ENCODE assay signal across 8 mouse cellular contexts in genomic region chr7:45079856-45080255, GRCm38 (mm10). TPM values are rescaled to one million over a fixed set of nuclear protein-coding genes. Genes with fewer than 3 reads are reported as not detected.
DNase-seq lines count a peak whose midpoint lies in the region; ATAC-seq lines count a peak whose summit lies in the region.

No protein-coding gene starts in this region.

- ATAC-seq in activated CD4-positive, CD25-positive, alpha-beta regulatory T cell, adult 4 months, result peak; percentile 50
- peak; percentile 49; the same call in 1 of the 2 replicates for ATAC-seq in midbrain, embryonic 11.5 days (ENCODE audit: low FRiP score)

- DNase-seq in cerebellum, postnatal 25 days, result peak; percentile 92 to 94
- DNase-seq in gastrocnemius, adult 18-20 months (ENCODE audit: low spot score), result peak; percentile 92
- peak; percentile 93 for DNase-seq in induced T-regulatory cell, adult 2 months (ENCODE audit: low read depth)
- peak; percentile 85 to 89 for DNase-seq in left cerebral cortex, postnatal 10 days (ENCODE audit: extremely low spot score in 1 of 2, low spot score in 2 of 2)
- DNase-seq in midbrain, embryonic 11.5 days (ENCODE audit: low spot score, missing footprints), result peak; percentile 100
- peak; percentile 70 to 81 for DNase-seq in right cerebral cortex, postnatal 36 days (ENCODE audit: low spot score in 2 of 2)
- DNase-seq in urinary bladder, postnatal 36 days (ENCODE audit: low spot score in 2 of 2), result peak; percentile 81 to 90

- H3K36me3 ChIP-seq in midbrain, embryonic 11.5 days (ENCODE audit: control insufficient read depth, insufficient read depth, low read length), result peaks cover 6% of the 10 kb centered on the region; the same call in 1 of the 2 replicates

- intact Hi-C loops in left cerebral cortex, postnatal 10 days (cut with DNase I), result loop anchor here (5.0 kb wide), 2 partner anchors 47 to 117 kb away; partner anchors contain the start of gene Rpl13a

- H3K9ac ChIP-seq in midbrain, embryonic 11.5 days (ENCODE audit: low read length), result no peak overlapping the region

- no peak overlapping the region for H3K4me3 ChIP-seq in midbrain, embryonic 11.5 days (ENCODE audit: low read depth, low read length)

- no peak overlapping the region for H3K27ac ChIP-seq in midbrain, embryonic 11.5 days (ENCODE audit: low read depth, low read length)

- H3K27me3 ChIP-seq in midbrain, embryonic 11.5 days (ENCODE audit: control insufficient read depth, insufficient read depth, low read length), result no peaks in the 10 kb centered on the region

- H3K4me2 ChIP-seq in midbrain, embryonic 11.5 days, result no peak overlapping the region

- no peaks in the 10 kb centered on the region for H3K4me1 ChIP-seq in midbrain, embryonic 11.5 days (ENCODE audit: control insufficient read depth, insufficient read depth, low read length)

- whole genome bisulfite sequencing in midbrain, embryonic 11.5 days, result 3% methylated on average over 10 of the region's 10 CpGs

- H3K9me3 ChIP-seq in midbrain, embryonic 11.5 days (ENCODE audit: control insufficient read depth, low read length), result no peaks in the 10 kb centered on the region

RNA-seq across cellular contexts. Expression of gene Rcn3, which starts 12.2 kb away (rescaled TPM):
- 1 to 10 TPM; 4.7 to 5.4 TPM for polyA plus RNA-seq in activated CD4-positive, CD25-positive, alpha-beta regulatory T cell, adult 4 months (2017; shearing (Covaris generic))
- total RNA-seq in gastrocnemius, adult 18-20 months (2021), result 10 to 100 TPM in 1 of 2 experiments, 1 to 10 TPM in 1; 8.0 to 12.5 TPM
- total RNA-seq in left cerebral cortex, postnatal 10 days (2021), result 1 to 10 TPM; 6.4 to 7.5 TPM
- polyA plus RNA-seq in midbrain, embryonic 11.5 days (2014; fragmentation: Nextera tagmentation; extraction: Ambion mirVana), result 121 and 123 TPM in 2 replicates

RNA-seq across cellular contexts. Expression of gene Prrg2, which starts 17.4 kb away (rescaled TPM):
- 1 to 10 TPM in 1 of 2 experiments, under 1 TPM in 1; 0.41 to 1.2 TPM for polyA plus RNA-seq in activated CD4-positive, CD25-positive, alpha-beta regulatory T cell, adult 4 months (2017; shearing (Covaris generic))
- total RNA-seq in gastrocnemius, adult 18-20 months (2021), result 10 to 100 TPM; 10.2 to 10.4 TPM
- total RNA-seq in left cerebral cortex, postnatal 10 days (2021), result 1 to 10 TPM; 5.3 to 9.0 TPM
- 12.7 and 13.5 TPM in 2 replicates for polyA plus RNA-seq in midbrain, embryonic 11.5 days (2014; fragmentation: Nextera tagmentation; extraction: Ambion mirVana)

RNA-seq across cellular contexts. Expression of gene Nosip, which starts 17.6 kb away (rescaled TPM):
- 100 to 1,000 TPM; 143 to 161 TPM for polyA plus RNA-seq in activated CD4-positive, CD25-positive, alpha-beta regulatory T cell, adult 4 months (2017; shearing (Covaris generic))
- total RNA-seq in gastrocnemius, adult 18-20 months (2021), result 10 to 100 TPM; 27.9 to 28.3 TPM
- total RNA-seq in left cerebral cortex, postnatal 10 days (2021), result 10 to 100 TPM; 50.1 to 52.3 TPM
- polyA plus RNA-seq in midbrain, embryonic 11.5 days (2014; fragmentation: Nextera tagmentation; extraction: Ambion mirVana), result 53.2 and 56.7 TPM in 2 replicates

RNA-seq across cellular contexts. Expression of gene Fcgrt, which starts 23.8 kb away (rescaled TPM):
- polyA plus RNA-seq in activated CD4-positive, CD25-positive, alpha-beta regulatory T cell, adult 4 months (2017; shearing (Covaris generic)), result 1 to 10 TPM in 1 of 2 experiments, under 1 TPM in 1; 0.78 to 1.1 TPM
- 10 to 100 TPM; 27.4 to 29.1 TPM for total RNA-seq in gastrocnemius, adult 18-20 months (2021)
- 10 to 100 TPM; 16.5 to 18.7 TPM for total RNA-seq in left cerebral cortex, postnatal 10 days (2021)
- polyA plus RNA-seq in midbrain, embryonic 11.5 days (2014; fragmentation: Nextera tagmentation; extraction: Ambion mirVana), result 16.1 and 18.3 TPM in 2 replicates

RNA-seq across cellular contexts. Expression of gene Prr12, which starts 27.2 kb away (rescaled TPM):
- 10 to 100 TPM in 1 of 2 experiments, 1 to 10 TPM in 1; 9.5 to 11.4 TPM for polyA plus RNA-seq in activated CD4-positive, CD25-positive, alpha-beta regulatory T cell, adult 4 months (2017; shearing (Covaris generic))
- 10 to 100 TPM; 13.1 to 16.0 TPM for total RNA-seq in gastrocnemius, adult 18-20 months (2021)
- total RNA-seq in left cerebral cortex, postnatal 10 days (2021), result 10 to 100 TPM; 67.4 to 68.0 TPM
- 9.6 and 12.2 TPM in 2 replicates for polyA plus RNA-seq in midbrain, embryonic 11.5 days (2014; fragmentation: Nextera tagmentation; extraction: Ambion mirVana)
